Mouse (Mus musculus) erythroblast, adult 5-6 weeks (primary cell): ENCODE measurements around the gene Map3k7. TPM values are rescaled to one million over a fixed set of nuclear protein-coding genes. Genes with fewer than 3 reads are reported as not detected.

Experiments used
- ATAC-seq: replicated peaks from 2 replicates; pipeline ENCODE4 v1.8.0; 2016; ENCODE audit warnings: moderate number of reproducible peaks, mild to moderate bottlenecking, moderate TSS enrichment, inconsistent platforms; ENCODE audit not compliant: poor library complexity, low FRiP score, severe bottlenecking
- total RNA-seq, 2 experiments: library from RNA; stranded (forward) in 1 of 2; stranded (reverse) in 1 of 2; fragments of 150-400 nt in 1 of 2; fragments of 200-764, 138-1000 nt in 1 of 2; gene quantifications; 2 replicates each; pipeline versions ENCODE4 v1.2.3 to v1.2.4; 2015 to 2017; ENCODE audit warnings: low replicate concordance in 2 of 2

Map3k7 gene
- total RNA-seq, 2 experiments from 2014 or later, result 17.3 to 17.9 TPM

DNA sequence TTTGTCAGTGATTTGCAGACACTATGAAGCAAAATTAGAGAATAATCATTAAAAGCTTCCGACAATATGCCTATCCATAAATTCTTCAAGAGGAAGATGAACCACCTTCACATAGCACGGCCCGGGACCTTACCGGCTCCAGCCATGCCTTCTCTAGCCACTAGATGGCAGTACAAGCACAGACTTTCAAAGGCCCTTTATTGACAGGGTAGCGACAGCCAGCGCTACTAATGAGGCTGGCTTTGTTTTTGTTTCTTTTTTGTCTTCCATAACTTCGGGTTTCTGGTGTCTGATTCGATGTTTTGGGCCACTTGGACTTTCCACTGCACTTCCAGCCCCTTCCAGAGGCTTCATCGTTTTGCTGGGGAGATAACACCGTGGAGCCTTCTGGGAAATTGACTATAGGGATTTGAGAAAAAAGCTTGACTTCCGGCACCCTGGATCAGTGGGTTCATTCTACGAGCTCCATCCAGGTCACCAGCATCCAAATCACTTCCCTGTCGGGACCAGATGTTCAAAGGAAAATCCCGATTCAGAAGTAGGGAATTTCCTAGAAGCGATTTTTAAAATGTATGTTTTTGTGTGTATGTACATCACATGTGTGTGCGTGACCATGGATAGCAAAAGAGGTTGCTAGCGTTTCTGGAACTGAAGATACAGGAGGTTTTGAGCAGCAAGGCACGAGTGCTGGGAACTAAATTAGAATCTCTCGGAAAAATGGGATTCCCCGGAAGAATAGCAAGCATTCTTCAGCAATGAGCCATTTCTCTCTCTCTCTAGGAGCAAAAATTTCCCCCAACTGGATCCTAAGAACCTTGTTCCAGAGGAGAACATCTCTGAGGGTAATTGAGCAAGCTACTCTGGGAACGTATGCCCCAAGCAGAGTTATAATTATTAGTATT lies 91.5 kb downstream of the Map3k7 start:
- ATAC-seq, result peak; percentile 89

GRCm38 (mm10) chr4:32056441-32056840 lies 92.5 kb downstream of the Map3k7 start:
- ATAC-seq, result no peak

GRCm38 (mm10) chr4:32057102-32057501 lies 93.2 kb downstream of the Map3k7 start:
- ATAC-seq, result peak; percentile 50; the same call in 1 of the 2 replicates

DNA sequence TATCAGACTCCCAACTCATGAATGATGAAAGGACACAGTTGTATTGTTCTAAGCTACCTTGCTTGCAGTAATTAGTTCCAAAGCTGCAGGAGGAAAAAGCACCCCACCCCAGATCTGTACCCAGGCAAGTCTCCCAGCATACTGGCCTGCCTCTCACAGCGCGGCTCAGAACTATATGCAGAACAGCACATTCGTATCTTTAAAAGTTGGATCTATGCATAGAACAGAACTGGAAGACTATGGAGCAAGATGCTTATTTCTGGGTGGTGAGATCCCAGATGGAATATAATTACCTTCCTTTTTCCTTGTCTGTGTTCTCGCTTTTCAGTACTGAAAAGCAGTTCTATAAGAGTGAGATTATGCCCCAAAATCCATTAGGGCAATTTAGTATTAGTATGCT lies 96.8 kb downstream of the Map3k7 start:
- ATAC-seq, result no peak

DNA sequence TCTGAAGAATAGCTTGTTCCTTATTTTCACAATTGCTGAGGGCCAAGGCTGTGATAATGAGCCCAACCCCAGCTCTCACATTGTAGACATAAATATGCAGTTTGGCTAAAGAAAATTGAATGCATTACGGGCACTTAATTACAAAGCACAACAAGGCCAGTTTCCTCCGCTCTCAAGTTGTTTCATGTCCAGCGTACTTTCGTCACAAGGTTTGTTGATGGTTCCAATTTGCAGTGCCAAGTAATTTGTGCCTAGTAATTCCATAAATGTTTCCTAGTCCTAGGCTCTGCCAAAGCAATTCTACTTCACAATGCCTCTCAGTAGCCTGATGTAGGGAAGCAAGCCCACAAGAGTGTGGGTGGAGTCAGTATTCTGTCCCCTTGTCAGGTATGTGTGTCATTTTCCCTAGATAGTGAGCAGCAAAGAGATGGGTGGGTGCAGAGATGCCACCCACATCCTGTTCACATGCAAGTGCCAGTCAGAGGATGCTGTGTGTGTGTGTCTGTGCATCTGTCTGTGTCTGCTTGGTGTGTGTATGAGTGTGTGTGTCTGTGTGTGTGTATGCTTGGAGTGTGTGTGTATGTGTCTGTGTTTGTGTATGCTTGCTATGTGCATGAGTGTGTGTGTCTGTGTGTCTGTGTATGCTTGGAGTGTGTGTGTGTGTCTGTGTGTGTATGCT lies 98.6 kb downstream of the Map3k7 start:
- no peak for ATAC-seq

- no peak for ATAC-seq
These were observed 99.4 kb downstream of the Map3k7 start for GRCm38 (mm10) chr4:32063291-32063690.
